Mouse (Mus musculus) stomach, postnatal 0 days (tissue): Measurements from ENCODE around the gene 1700022I11Rik.

Source experiments
- CTCF ChIP-seq: IDR thresholded peaks from 2 replicates; pipeline ENCODE4 v1.5.1; 2016; ENCODE audit warnings: antibody characterized with exemption, low read depth, mild to moderate bottlenecking, moderate library complexity
- EP300 ChIP-seq: optimal IDR thresholded peaks from 2 replicates; pipeline ENCODE3; 2016; ENCODE audit warnings: antibody characterized with exemption

DNA sequence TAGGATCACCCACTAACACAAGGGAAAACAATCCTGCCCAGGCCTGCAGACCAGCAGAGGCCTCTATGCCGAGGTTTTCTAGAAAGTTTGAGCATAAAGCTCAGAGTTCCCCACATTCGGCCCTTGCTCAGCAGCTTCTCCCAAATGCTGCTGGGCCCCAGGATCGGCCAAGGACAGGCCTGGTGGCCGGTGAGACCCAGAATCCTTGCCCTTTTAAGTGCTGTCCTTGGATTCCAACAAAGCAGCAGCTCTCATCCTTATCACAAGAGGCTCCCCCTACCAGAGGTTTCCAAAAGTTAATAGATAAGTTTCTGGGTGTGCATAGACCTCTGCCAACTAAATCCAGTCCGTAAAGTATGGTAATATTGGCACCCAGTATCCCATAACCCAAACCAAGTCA, 4.5 kb downstream of the 1700022I11Rik start:
- TF ChIP-seq CTCF (no peak), EP300 (no peak)
